Mouse (Mus musculus): ENCODE measurements around the gene Hist1h2an.
"Not testable (repeated sequence)": the region's sequence is repeated elsewhere in the genome, so short reads cannot be mapped to it uniquely, and the experiment has no call there.

DNA sequence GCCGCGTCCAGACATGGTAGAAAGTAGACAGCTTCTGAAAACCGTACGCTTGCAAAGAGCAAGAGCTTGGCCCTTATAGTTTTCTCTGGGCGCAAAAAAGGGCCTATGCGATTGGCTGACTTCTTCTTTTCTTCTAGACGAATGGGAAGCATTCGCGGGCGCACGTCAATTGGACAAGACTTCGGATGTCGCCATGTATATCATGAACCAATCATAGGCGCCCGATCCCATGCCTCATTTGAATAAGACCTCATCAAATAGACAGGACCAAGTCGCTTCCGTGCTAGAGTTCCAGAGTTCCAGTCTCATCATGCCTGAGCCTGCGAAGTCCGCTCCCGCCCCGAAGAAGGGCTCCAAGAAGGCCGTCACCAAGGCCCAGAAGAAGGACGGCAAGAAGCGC is 46.4 kb upstream of the Hist1h2an start, which contains the start of the genes Hist1h2ap and Hist1h2br:
- not testable (repeated sequence) for TF ChIP-seq CTCF (IDR thresholded peaks at IDR 0.05; ENCODE audit: low read depth, low read length); POLR2A (IDR thresholded peaks at IDR 0.05; ENCODE audit: borderline replicate concordance, low read depth, low read length)

All from bone marrow macrophage, adult 2 months (primary cell).